Comparison of ENCODE assay signal across 1 mouse cellular context in genomic region chr3:66025454-66025853, GRCm38 (mm10).
TF ChIP-seq lines count a peak whose summit lies in the region.

No protein-coding gene starts in this region.

TF ChIP-seq in CH12.LX, 34 proteins besides CTCF, POLR2A, EP300 and RAD21 (continued from another document):
- TF ChIP-seq USF1 (IDR thresholded peaks at IDR 0.05; ENCODE audit: low read depth, low read length) (peak; percentile 92), SIN3A (IDR thresholded peaks at IDR 0.05; ENCODE audit: low read length) (no peak), MXI1 (IDR thresholded peaks at IDR 0.05; ENCODE audit: low read depth, low read length) (peak; percentile 13; the same call in 1 of the 2 replicates), TBP (conservative IDR thresholded peaks at IDR 0.05; ENCODE audit: low read depth, low read length) (no peak), ZNF384 (IDR thresholded peaks at IDR 0.05; ENCODE audit: low read depth, low read length) (0 out of 2 replicates have a peak, but pooled peaks have one; percentile 19), SMC3 (IDR thresholded peaks at IDR 0.05; ENCODE audit: low read depth, low read length) (peak; percentile 17; the same call in 1 of the 2 replicates), HCFC1 (IDR thresholded peaks at IDR 0.05; ENCODE audit: low read depth, low read length) (no peak), MEF2A (IDR thresholded peaks at IDR 0.05; ENCODE audit: borderline replicate concordance, low read depth, low read length) (peak; percentile 87; the same call in 1 of the 2 replicates), GABPA (IDR thresholded peaks at IDR 0.05; ENCODE audit: insufficient replicate concordance, low read depth, low read length) (no peak), MAZ (IDR thresholded peaks at IDR 0.05; ENCODE audit: low read depth, low read length) (0 out of 2 replicates have a peak, but pooled peaks have one; percentile 38), NRF1 (IDR thresholded peaks at IDR 0.05; ENCODE audit: low read depth, low read length) (no peak), MYC (IDR thresholded peaks at IDR 0.05; ENCODE audit: low read depth, low read length) (0 out of 2 replicates have a peak, but pooled peaks have one; percentile 22), ZKSCAN1 (IDR thresholded peaks at IDR 0.05; ENCODE audit: borderline replicate concordance, low read depth, low read length) (no peak), CHD1 (IDR thresholded peaks at IDR 0.05; ENCODE audit: low read depth, low read length) (no peak), KAT2A (IDR thresholded peaks at IDR 0.05; ENCODE audit: insufficient replicate concordance, low read length) (no peak), MAX (IDR thresholded peaks at IDR 0.05; ENCODE audit: low read length) (peak; percentile 84), ETS1 (conservative IDR thresholded peaks at IDR 0.05; ENCODE audit: low read depth, low read length) (peak; percentile 83), IRF4 (IDR thresholded peaks at IDR 0.05; ENCODE audit: low read depth, low read length) (peak; percentile 99), JUND (conservative IDR thresholded peaks at IDR 0.05; ENCODE audit: low read depth, low read length) (peak; percentile 89), POLR2AphosphoS2 (IDR thresholded peaks at IDR 0.05; ENCODE audit: low read depth, low read length) (no peak), E2F4 (IDR thresholded peaks at IDR 0.05; ENCODE audit: insufficient replicate concordance, low read depth, low read length) (no peak), RCOR1 (conservative IDR thresholded peaks at IDR 0.05; ENCODE audit: low read depth, low read length) (peak; percentile 72; the same call in 1 of the 2 replicates), ZC3H11A (IDR thresholded peaks at IDR 0.05; ENCODE audit: low read depth, low read length) (no peak), ELF1 (IDR thresholded peaks at IDR 0.05; ENCODE audit: low read depth, low read length) (no peak; the same call in 1 of the 2 replicates), USF2 (conservative IDR thresholded peaks at IDR 0.05; ENCODE audit: low read depth, low read length) (peak; percentile 93), JUN (IDR thresholded peaks at IDR 0.05; ENCODE audit: insufficient read depth, low read depth, low read length) (peak; percentile 81), CHD2 (IDR thresholded peaks at IDR 0.05; ENCODE audit: low read length) (peak; percentile 79), MAFK (IDR thresholded peaks at IDR 0.05; ENCODE audit: insufficient replicate concordance, low read length) (0 out of 2 replicates have a peak, but pooled peaks have one; percentile 21)
